Mouse (Mus musculus) thymus, postnatal 14 days (tissue): ENCODE measurements at regions not wholly inside any gene's neighbourhood (a gene's known extent, or its start where the extent isn't known, plus 50 kb on each side); places are given as distances from the start of the nearest gene placed in this dataset.

Source experiments
- DNase-seq: peaks from one replicate; pipeline ENCODE4 v3.0.0; 2021

- no peak for DNase-seq
Observed at GRCm38 (mm10) chr6:84383141-84383540, 210.6 kb downstream of the Cyp26b1 start.

GRCm38 (mm10) chr6:84381571-84381970 lies 212.1 kb downstream of the Cyp26b1 start:
- no peak for DNase-seq

GRCm38 (mm10) chr6:84376666-84377065 lies 217.0 kb downstream of the Cyp26b1 start:
- DNase-seq = no peak

GRCm38 (mm10) chr6:84375498-84375897 lies 218.2 kb downstream of the Cyp26b1 start:
- DNase-seq = peak; percentile 26

DNA sequence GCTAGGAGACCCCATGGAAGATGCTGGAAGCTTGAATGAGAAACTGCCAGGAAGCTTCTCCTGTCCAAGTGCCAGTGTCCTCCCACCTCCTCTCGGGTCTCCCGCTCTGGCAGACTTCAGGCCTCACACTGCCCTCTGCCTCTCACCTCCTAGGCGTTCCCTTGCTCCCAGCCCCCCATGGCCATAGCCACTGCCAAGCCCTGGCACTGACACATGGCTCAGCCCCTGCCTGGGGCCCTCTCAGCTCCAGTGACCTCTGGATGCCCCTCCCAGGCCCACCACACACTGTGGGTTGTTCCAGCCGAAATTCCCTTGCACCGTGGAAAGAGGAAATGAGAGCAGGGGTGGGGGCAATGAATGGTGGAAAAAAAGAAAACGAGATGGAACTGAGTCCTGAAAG lies 227.3 kb downstream of the Cyp26b1 start:
- DNase-seq = no peak

DNA sequence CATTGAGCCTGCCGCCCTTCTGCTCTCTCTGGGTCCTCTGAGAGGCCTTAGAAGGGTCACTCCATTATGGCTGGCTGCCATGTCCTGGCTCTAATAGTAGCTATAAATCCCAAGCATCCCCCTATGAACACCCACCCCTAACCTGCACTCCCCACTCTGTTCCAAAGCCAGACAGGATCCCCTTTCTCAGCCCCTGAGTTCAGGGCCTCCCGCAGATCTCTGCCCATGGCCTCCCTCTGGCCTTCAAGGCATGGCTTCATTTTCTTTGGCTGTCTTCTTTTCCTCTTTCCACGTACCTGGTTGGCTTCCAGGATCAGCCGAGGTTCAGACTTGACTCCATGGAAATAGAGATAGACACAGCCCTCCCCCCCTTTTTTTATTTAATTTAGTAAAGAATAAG lies 227.8 kb downstream of the Cyp26b1 start:
- no peak for DNase-seq

DNA sequence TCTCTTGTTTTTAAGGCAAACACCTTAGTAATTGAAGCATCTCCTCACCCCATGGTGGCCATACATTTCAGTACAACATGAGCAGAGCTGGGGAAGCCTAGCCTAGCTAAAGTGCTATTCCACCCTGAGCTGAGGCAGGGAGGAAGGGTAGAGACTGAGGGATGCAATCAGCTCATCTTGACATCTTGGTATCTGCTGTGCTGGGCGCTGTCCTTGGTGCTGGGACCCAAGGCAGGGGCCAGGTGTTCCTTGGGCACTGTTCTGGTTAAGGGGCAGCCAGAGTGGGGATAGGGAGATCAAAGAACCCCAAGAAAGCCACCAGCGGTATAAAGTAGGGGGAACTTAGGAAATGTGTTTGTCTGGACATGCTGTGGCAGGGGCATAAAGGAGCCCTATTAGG lies 228.7 kb downstream of the Cyp26b1 start:
- peak; percentile 16 for DNase-seq

- DNase-seq = no peak
Observed at GRCm38 (mm10) chr6:84362331-84362730, 231.4 kb downstream of the Cyp26b1 start.

DNA sequence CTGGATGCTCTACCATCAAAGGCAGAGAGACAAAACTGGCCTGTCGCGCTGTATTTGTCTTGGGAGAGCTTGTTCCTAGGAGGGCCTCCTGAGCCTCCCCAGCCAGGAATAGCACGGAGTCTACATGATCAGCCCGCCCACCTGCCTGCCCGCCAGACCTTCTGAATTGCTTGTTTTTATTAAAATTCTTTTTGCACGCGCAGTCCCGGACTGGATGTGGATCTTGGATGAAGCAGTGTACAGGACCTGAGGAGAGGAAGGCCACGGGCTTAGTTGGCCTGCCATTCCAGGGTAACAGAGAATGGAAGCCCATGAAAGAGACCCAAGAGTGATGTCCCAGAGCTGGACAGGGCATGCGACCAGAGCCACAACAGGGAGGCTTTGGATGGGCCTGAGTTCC lies 235.8 kb downstream of the Cyp26b1 start:
- DNase-seq = no peak

GRCm38 (mm10) chr6:84353425-84354220 lies 240.1 kb downstream of the Cyp26b1 start:
- DNase-seq = no peak

DNA sequence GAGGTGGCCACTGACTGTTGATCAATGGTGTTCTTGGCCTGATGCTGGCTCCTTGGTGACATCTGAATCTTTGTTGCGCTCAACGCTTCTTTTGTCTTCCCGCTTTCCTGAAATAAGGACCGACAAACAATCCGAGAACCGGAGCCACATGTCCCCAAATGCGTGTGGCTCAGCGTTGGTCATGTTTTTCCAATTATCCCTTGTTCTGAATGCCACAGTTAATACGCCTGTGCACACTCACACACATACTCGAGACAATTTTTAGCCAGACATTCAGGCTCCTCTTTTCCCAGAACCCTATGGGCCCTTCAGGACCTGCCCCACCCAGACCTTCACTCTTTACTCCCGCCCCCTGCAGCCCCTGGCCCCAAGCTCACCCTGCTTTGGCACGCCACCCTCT lies 248.8 kb downstream of the Cyp26b1 start:
- no peak for DNase-seq

- DNase-seq = no peak
Observed at GRCm38 (mm10) chr6:84333666-84334179, 260.0 kb downstream of the Cyp26b1 start.

- DNase-seq = no peak
Observed at GRCm38 (mm10) chr6:84329106-84329505, 264.6 kb downstream of the Cyp26b1 start.

GRCm38 (mm10) chr6:84328030-84328390 lies 265.7 kb downstream of the Cyp26b1 start:
- no peak for DNase-seq

GRCm38 (mm10) chr6:84327306-84328029 lies 266.2 kb downstream of the Cyp26b1 start:
- no peak for DNase-seq

DNA sequence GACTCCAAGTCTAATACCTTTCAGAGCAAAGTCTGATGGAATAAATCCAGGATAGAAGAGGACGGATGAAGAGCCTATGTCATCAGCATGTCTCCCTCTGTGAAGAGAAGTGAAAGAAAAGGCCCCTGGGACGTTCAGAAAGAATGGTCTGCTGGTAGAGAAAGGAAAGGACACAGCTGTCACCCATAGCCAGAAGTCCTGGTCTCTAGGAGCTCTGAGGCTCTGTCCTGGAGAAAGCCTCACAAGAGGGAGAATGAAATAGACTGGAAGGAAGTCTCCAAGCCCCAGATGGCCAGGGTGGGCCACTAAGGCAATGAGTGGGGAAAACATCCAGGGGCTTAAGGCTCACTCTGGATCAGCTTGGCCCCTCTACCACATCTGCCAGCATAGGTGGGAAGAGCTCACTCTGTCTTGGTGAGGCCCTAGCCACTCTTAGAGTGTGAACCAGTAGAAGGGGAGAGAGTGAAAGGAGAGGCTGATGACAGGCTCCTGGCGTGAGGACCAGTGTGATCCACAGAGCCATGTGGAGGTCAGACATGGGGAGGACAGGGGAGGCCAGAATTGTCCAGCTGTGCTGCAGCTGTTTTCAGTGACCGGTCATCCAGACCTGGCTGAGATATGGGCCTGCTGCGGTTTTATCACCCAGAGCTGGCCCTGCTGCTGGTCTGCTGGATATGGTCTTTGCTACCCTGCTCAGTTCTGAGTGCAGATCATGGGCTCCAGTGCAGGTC lies 268.2 kb downstream of the Cyp26b1 start:
- no peak for DNase-seq

- DNase-seq = no peak
Observed at GRCm38 (mm10) chr6:84324185-84324584, 269.5 kb downstream of the Cyp26b1 start.

GRCm38 (mm10) chr6:84322528-84322927 lies 271.2 kb downstream of the Cyp26b1 start:
- no peak for DNase-seq

DNA sequence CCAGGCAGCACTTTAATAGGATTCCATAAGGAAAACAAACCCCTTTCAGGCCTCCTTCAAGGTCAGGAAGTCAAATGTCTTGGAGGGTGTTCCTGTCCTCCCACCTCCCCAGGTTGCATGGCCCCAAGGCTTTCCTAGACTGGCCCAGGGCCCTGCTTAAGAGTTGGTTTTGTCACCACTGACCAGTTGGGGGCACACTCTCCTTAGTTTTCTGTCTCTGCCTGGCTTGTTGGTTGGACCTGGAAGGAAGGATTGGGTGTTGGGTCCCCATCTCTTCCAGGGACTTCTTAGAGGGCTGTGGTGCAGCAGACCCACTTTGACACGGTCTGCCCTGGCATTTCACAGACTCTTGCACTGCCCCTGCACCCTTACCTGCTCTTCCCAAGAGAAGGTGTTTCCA lies 273.1 kb downstream of the Cyp26b1 start:
- DNase-seq = no peak

- DNase-seq = no peak
Observed at GRCm38 (mm10) chr6:84318774-84319173, 274.9 kb downstream of the Cyp26b1 start.

DNA sequence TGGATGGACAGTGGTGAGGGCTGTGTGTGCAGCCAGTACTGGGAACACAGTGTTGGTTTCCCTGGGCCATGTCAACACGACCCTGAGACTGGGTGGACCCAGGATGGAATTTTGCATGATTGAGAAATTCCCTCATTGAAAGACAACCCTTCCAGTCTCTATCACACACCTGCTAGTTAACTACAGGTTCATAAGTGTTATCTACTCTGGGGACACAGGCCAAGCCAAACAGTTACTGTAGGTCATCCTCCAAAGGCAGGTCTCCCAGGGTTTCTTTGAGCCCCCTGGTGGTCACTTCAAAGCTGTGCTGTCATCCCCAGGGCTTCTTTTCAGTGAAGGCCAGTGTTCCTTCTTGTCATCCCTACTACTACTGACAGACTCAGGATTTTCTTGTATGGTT lies 276.7 kb downstream of the Cyp26b1 start:
- DNase-seq = peak; percentile 21

GRCm38 (mm10) chr6:84315175-84315912 lies 278.4 kb downstream of the Cyp26b1 start:
- DNase-seq = no peak

DNA sequence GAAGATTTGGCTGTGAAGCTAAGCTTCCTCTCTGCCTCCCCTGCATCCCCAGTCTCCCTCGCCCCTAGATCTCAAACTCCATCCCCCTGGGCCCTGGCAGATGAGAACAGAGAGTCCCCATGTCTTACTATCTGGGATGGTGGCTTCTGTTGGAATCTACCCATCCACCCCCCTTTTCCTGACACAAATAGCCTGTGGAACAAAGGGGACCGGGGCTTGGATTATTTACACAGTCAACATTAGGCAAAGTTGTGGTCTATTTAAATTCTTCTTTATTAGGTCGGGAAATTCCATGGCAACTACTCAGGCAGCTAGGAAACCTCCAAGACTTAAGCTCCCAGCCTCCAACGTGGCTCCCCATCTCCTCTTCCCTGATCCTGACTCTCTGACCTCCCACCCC lies 279.9 kb downstream of the Cyp26b1 start:
- no peak for DNase-seq
